Mouse (Mus musculus): ENCODE results near the gene Klk1b26. TPM values are rescaled to one million over a fixed set of nuclear protein-coding genes. Genes with fewer than 3 reads are reported as not detected.
"Not testable (repeated sequence)": the region's sequence is repeated elsewhere in the genome, so short reads cannot be mapped to it uniquely, and the experiment has no call there.

Klk1b26 gene
- total and polyA plus RNA-seq, 2 experiments from 2014 or later, result not detected

GRCm38 (mm10) chr7:44004847-44005246 is 7.1 kb upstream of the Klk1b26 start:
- Histone ChIP-seq H3K9ac (no peak overlapping the region), H3K9me3 (ENCODE audit: low read length) (no peaks in the 10 kb centered on the region), H3K4me2 (ENCODE audit: low read depth) (no peak overlapping the region), H3K4me3 (ENCODE audit: low read depth, low read length) (no peak overlapping the region), H3K27ac (ENCODE audit: low read depth, low read length) (no peak overlapping the region), H3K4me1 (ENCODE audit: insufficient read depth) (no peaks in the 10 kb centered on the region), H3K36me3 (ENCODE audit: insufficient read depth) (no peaks in the 10 kb centered on the region), H3K27me3 (ENCODE audit: insufficient read depth, low read length) (no peaks in the 10 kb centered on the region)
- DNase-seq (no peak), ATAC-seq (no peak)
- no peak for TF ChIP-seq CTCF (IDR thresholded peaks at IDR 0.05; ENCODE audit: low read depth)

DNA sequence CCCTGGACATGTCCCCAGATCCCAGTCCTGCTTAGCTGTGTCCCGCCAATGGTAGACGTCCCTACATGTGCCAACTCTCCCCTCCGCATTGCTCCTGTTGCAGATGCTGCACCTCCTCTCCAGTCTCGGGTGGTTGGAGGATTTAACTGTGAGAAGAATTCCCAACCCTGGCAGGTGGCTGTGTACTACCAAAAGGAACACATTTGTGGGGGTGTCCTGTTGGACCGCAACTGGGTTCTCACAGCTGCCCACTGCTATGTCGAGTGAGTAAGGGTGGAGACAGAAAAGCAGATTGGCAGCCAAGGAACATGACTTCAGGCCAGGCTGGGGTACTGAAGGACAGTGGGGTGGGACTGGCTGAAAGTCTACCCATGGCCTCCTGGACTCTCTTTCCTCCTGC is 2.7 kb downstream of the Klk1b26 start:
- not testable (repeated sequence) for DNase-seq; ATAC-seq; H3K4me3 ChIP-seq (ENCODE audit: low read depth, low read length); H3K27ac ChIP-seq (ENCODE audit: low read depth, low read length); H3K9ac ChIP-seq; H3K9me3 ChIP-seq (ENCODE audit: low read length); H3K36me3 ChIP-seq (ENCODE audit: insufficient read depth); H3K4me2 ChIP-seq (ENCODE audit: low read depth); H3K4me1 ChIP-seq (ENCODE audit: insufficient read depth); H3K27me3 ChIP-seq (ENCODE audit: insufficient read depth, low read length)
- WGBS, result 83% methylated on average over 6 of the region's 6 CpGs

GRCm38 (mm10) chr7:44015071-44015470 is 3.1 kb downstream of the Klk1b26 start:
- no peak for TF ChIP-seq CTCF (IDR thresholded peaks at IDR 0.05; ENCODE audit: low read depth)
- H3K9me3 ChIP-seq (ENCODE audit: low read length), result no peaks in the 10 kb centered on the region

DNA sequence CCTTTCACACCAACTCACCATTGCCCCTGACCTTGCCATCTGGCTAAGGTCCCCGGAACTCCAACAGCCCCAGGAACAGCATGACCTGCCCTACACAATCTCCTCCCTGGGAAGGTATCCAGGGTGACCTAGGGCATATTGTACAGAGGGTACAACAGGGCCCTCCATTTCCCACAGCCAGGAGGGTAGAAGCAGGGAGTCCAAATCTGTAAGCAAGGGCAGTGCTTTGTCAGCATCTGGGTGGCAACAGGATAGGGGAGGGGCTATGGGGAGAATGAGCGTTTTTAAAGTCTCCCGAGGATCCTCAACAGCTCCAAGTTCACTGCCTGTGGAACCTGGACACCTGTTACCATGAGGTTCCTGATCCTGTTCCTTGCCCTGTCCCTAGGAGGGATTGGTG is 40.0 kb downstream of the Klk1b26 start, which contains the start of gene Klk1b27:
Gene Klk1b27, plus strand, starts transcription at position 301 of the 400 bp plus-strand sequence.
- not testable (repeated sequence) for ATAC-seq; H3K4me3 ChIP-seq (ENCODE audit: low read depth, low read length); H3K9ac ChIP-seq; H3K4me2 ChIP-seq (ENCODE audit: low read depth); H3K4me1 ChIP-seq (ENCODE audit: insufficient read depth); DNase-seq; H3K27ac ChIP-seq (ENCODE audit: low read depth, low read length); H3K27me3 ChIP-seq (ENCODE audit: insufficient read depth, low read length); H3K9me3 ChIP-seq (ENCODE audit: low read length); H3K36me3 ChIP-seq (ENCODE audit: insufficient read depth)
- WGBS, result 81% methylated on average over 3 of the region's 3 CpGs

More at GRCm38 (mm10) chr7:44015071-44015470, 3.1 kb downstream of the Klk1b26 start:
- Histone ChIP-seq H3K27me3 (ENCODE audit: insufficient read depth, low read length) (no peaks in the 10 kb centered on the region), H3K9ac (no peak overlapping the region), H3K4me1 (ENCODE audit: insufficient read depth) (no peaks in the 10 kb centered on the region), H3K4me2 (ENCODE audit: low read depth) (no peak overlapping the region), H3K4me3 (ENCODE audit: low read depth, low read length) (no peak overlapping the region), H3K27ac (ENCODE audit: low read depth, low read length) (no peak overlapping the region), H3K36me3 (ENCODE audit: insufficient read depth) (no peaks in the 10 kb centered on the region)
- 83% methylated on average over 5 of the region's 5 CpGs for WGBS
- DNase-seq (no peak), ATAC-seq (no peak)

Other genes starting within 250 kb of the Klk1b26 start
- not detected in 2 replicates for gene Klk12, start 243.3 kb upstream of the Klk1b26 start, total RNA-seq (2014; rRNA removed)
- gene Klk12, start 243.3 kb upstream of the Klk1b26 start, polyA plus RNA-seq (2015; fragmentation: Nextera tagmentation; extraction: Ambion mirVana), result not detected in 2 replicates
- not detected in 2 replicates for gene Klk11, start 237.6 kb upstream of the Klk1b26 start, total RNA-seq (2014; rRNA removed)
- 0.15 TPM in 1 of 2 replicates, not detected in the other for gene Klk11, start 237.6 kb upstream of the Klk1b26 start, polyA plus RNA-seq (2015; fragmentation: Nextera tagmentation; extraction: Ambion mirVana)
- 0.23 TPM in 1 of 2 replicates, not detected in the other for gene Klk10, start 231.1 kb upstream of the Klk1b26 start, total RNA-seq (2014; rRNA removed)
- 0.18 and 0.30 TPM in 2 replicates for gene Klk10, start 231.1 kb upstream of the Klk1b26 start, polyA plus RNA-seq (2015; fragmentation: Nextera tagmentation; extraction: Ambion mirVana)
- not detected in 2 replicates for gene Klk9, start 220.3 kb upstream of the Klk1b26 start, total RNA-seq (2014; rRNA removed)
- gene Klk9, start 220.3 kb upstream of the Klk1b26 start, polyA plus RNA-seq (2015; fragmentation: Nextera tagmentation; extraction: Ambion mirVana), result not detected in 2 replicates
- gene Klk8, start 214.6 kb upstream of the Klk1b26 start, total RNA-seq (2014; rRNA removed), result 8.4 and 13.4 TPM in 2 replicates
- gene Klk8, start 214.6 kb upstream of the Klk1b26 start, polyA plus RNA-seq (2015; fragmentation: Nextera tagmentation; extraction: Ambion mirVana), result 10.4 TPM in 2 replicates
- gene Klk7, start 200.9 kb upstream of the Klk1b26 start, total RNA-seq (2014; rRNA removed), result not detected in 2 replicates
- gene Klk7, start 200.9 kb upstream of the Klk1b26 start, polyA plus RNA-seq (2015; fragmentation: Nextera tagmentation; extraction: Ambion mirVana), result 0.08 and 0.18 TPM in 2 replicates
- gene Klk6, start 187.7 kb upstream of the Klk1b26 start, total RNA-seq (2014; rRNA removed), result not detected in 2 replicates
- gene Klk6, start 187.7 kb upstream of the Klk1b26 start, polyA plus RNA-seq (2015; fragmentation: Nextera tagmentation; extraction: Ambion mirVana), result not detected in 2 replicates
- gene Klk5, start 170.2 kb upstream of the Klk1b26 start, total RNA-seq (2014; rRNA removed), result not detected in 2 replicates
- gene Klk5, start 170.2 kb upstream of the Klk1b26 start, polyA plus RNA-seq (2015; fragmentation: Nextera tagmentation; extraction: Ambion mirVana), result not detected in 2 replicates
- gene Klk4, start 131.0 kb upstream of the Klk1b26 start, total RNA-seq (2014; rRNA removed), result 0.71 TPM in 1 of 2 replicates, not detected in the other
- 1.1 and 1.3 TPM in 2 replicates for gene Klk4, start 131.0 kb upstream of the Klk1b26 start, polyA plus RNA-seq (2015; fragmentation: Nextera tagmentation; extraction: Ambion mirVana)
- not detected in 2 replicates for gene Klk15, start 78.4 kb upstream of the Klk1b26 start, total RNA-seq (2014; rRNA removed)
- not detected in 2 replicates for gene Klk15, start 78.4 kb upstream of the Klk1b26 start, polyA plus RNA-seq (2015; fragmentation: Nextera tagmentation; extraction: Ambion mirVana)
- gene Klk1b8, start 61.5 kb upstream of the Klk1b26 start, total RNA-seq (2014; rRNA removed), result not detected in 2 replicates
- not detected in 2 replicates for gene Klk1b8, start 61.5 kb upstream of the Klk1b26 start, polyA plus RNA-seq (2015; fragmentation: Nextera tagmentation; extraction: Ambion mirVana)
- not detected in 2 replicates for gene Klk1b1, start 45.4 kb upstream of the Klk1b26 start, total RNA-seq (2014; rRNA removed)
- not detected in 2 replicates for gene Klk1b1, start 45.4 kb upstream of the Klk1b26 start, polyA plus RNA-seq (2015; fragmentation: Nextera tagmentation; extraction: Ambion mirVana)
- not detected in 2 replicates for gene Klk1b9, start 36.1 kb upstream of the Klk1b26 start, total RNA-seq (2014; rRNA removed)
- not detected in 2 replicates for gene Klk1b9, start 36.1 kb upstream of the Klk1b26 start, polyA plus RNA-seq (2015; fragmentation: Nextera tagmentation; extraction: Ambion mirVana)
- gene Klk1b11, start 16.3 kb upstream of the Klk1b26 start, total RNA-seq (2014; rRNA removed), result not detected in 2 replicates
- gene Klk1b11, start 16.3 kb upstream of the Klk1b26 start, polyA plus RNA-seq (2015; fragmentation: Nextera tagmentation; extraction: Ambion mirVana), result not detected in 2 replicates
- gene Klk1b27, start 40.1 kb downstream of the Klk1b26 start, total RNA-seq (2014; rRNA removed), result not detected in 2 replicates
- gene Klk1b27, start 40.1 kb downstream of the Klk1b26 start, polyA plus RNA-seq (2015; fragmentation: Nextera tagmentation; extraction: Ambion mirVana), result not detected in 2 replicates
- gene Klk1b21, start 90.2 kb downstream of the Klk1b26 start, total RNA-seq (2014; rRNA removed), result not detected in 2 replicates
- gene Klk1b21, start 90.2 kb downstream of the Klk1b26 start, polyA plus RNA-seq (2015; fragmentation: Nextera tagmentation; extraction: Ambion mirVana), result not detected in 2 replicates
- not detected in 2 replicates for gene Klk1b22, start 100.5 kb downstream of the Klk1b26 start, total RNA-seq (2014; rRNA removed)
- not detected in 2 replicates for gene Klk1b22, start 100.5 kb downstream of the Klk1b26 start, polyA plus RNA-seq (2015; fragmentation: Nextera tagmentation; extraction: Ambion mirVana)
- gene Klk1b16, start 124.6 kb downstream of the Klk1b26 start, total RNA-seq (2014; rRNA removed), result not detected in 2 replicates
- not detected in 2 replicates for gene Klk1b16, start 124.6 kb downstream of the Klk1b26 start, polyA plus RNA-seq (2015; fragmentation: Nextera tagmentation; extraction: Ambion mirVana)
- not detected in 2 replicates for gene Klk1b24, start 176.1 kb downstream of the Klk1b26 start, total RNA-seq (2014; rRNA removed)
- not detected in 2 replicates for gene Klk1b24, start 176.1 kb downstream of the Klk1b26 start, polyA plus RNA-seq (2015; fragmentation: Nextera tagmentation; extraction: Ambion mirVana)
- gene Klk1b3, start 186.0 kb downstream of the Klk1b26 start, total RNA-seq (2014; rRNA removed), result not detected in 2 replicates
- gene Klk1b3, start 186.0 kb downstream of the Klk1b26 start, polyA plus RNA-seq (2015; fragmentation: Nextera tagmentation; extraction: Ambion mirVana), result not detected in 2 replicates
- gene Klk1b4, start 195.3 kb downstream of the Klk1b26 start, total RNA-seq (2014; rRNA removed), result not detected in 2 replicates
- gene Klk1b4, start 195.3 kb downstream of the Klk1b26 start, polyA plus RNA-seq (2015; fragmentation: Nextera tagmentation; extraction: Ambion mirVana), result not detected in 2 replicates
- not detected in 2 replicates for gene Klk1b5, start 203.8 kb downstream of the Klk1b26 start, total RNA-seq (2014; rRNA removed)
- gene Klk1b5, start 203.8 kb downstream of the Klk1b26 start, polyA plus RNA-seq (2015; fragmentation: Nextera tagmentation; extraction: Ambion mirVana), result not detected in 2 replicates
- gene Klk1, start 213.2 kb downstream of the Klk1b26 start, total RNA-seq (2014; rRNA removed), result not detected in 2 replicates
- not detected in 2 replicates for gene Klk1, start 213.2 kb downstream of the Klk1b26 start, polyA plus RNA-seq (2015; fragmentation: Nextera tagmentation; extraction: Ambion mirVana)
- not detected in 2 replicates for gene Gm36864, start 224.0 kb downstream of the Klk1b26 start, total RNA-seq (2014; rRNA removed)
- not detected in 2 replicates for gene Gm36864, start 224.0 kb downstream of the Klk1b26 start, polyA plus RNA-seq (2015; fragmentation: Nextera tagmentation; extraction: Ambion mirVana)
- 0.23 and 0.29 TPM in 2 replicates for gene 1700028J19Rik, start 234.5 kb downstream of the Klk1b26 start, total RNA-seq (2014; rRNA removed)
- gene 1700028J19Rik, start 234.5 kb downstream of the Klk1b26 start, polyA plus RNA-seq (2015; fragmentation: Nextera tagmentation; extraction: Ambion mirVana), result 1.6 and 2.3 TPM in 2 replicates
- 250 and 333 TPM in 2 replicates for gene 2410002F23Rik, start 234.6 kb downstream of the Klk1b26 start, total RNA-seq (2014; rRNA removed)
- gene 2410002F23Rik, start 234.6 kb downstream of the Klk1b26 start, polyA plus RNA-seq (2015; fragmentation: Nextera tagmentation; extraction: Ambion mirVana), result 312 and 332 TPM in 2 replicates
- not detected in 2 replicates for gene Acp4, start 245.2 kb downstream of the Klk1b26 start, total RNA-seq (2014; rRNA removed)
- gene Acp4, start 245.2 kb downstream of the Klk1b26 start, polyA plus RNA-seq (2015; fragmentation: Nextera tagmentation; extraction: Ambion mirVana), result 0.12 TPM in 1 of 2 replicates, not detected in the other
- not detected in 2 replicates for gene Gm15517, start 249.3 kb downstream of the Klk1b26 start, total RNA-seq (2014; rRNA removed)
- not detected in 2 replicates for gene Gm15517, start 249.3 kb downstream of the Klk1b26 start, polyA plus RNA-seq (2015; fragmentation: Nextera tagmentation; extraction: Ambion mirVana)

All from forebrain, postnatal 0 days (tissue).